Mouse (Mus musculus) CH12.LX (cell line): Measurements from ENCODE around the gene Bmpr2. TPM values are rescaled to one million over a fixed set of nuclear protein-coding genes. Genes with fewer than 3 reads are reported as not detected.

Experiments
- DNase-seq: peaks from one replicate; pipeline ENCODE4 v3.0.0-alpha.2; 2013; ENCODE audit errors: extremely low read depth
- H3K27ac ChIP-seq: 2 replicates; pipeline ENCODE4 v1.5.1; 2012; ENCODE audit warnings: low read depth, mild to moderate bottlenecking, control low read depth, moderate library complexity; ENCODE audit not compliant: insufficient read depth
- H3K27me3 ChIP-seq: replicated peaks from 2 replicates; pipeline ENCODE3; 2012; ENCODE audit warnings: inconsistent platforms
- H3K36me3 ChIP-seq, 2 experiments: replicated peaks in 1 of 2; 2 replicates each; pipeline versions ENCODE3 to v1.6.1; 2012; ENCODE audit warnings: inconsistent platforms in 1 of 2, low read length in 1 of 2, mild to moderate bottlenecking in 1 of 2, mixed read lengths in 1 of 2, moderate library complexity in 1 of 2; ENCODE audit not compliant: control insufficient read depth in 1 of 2, insufficient read depth in 1 of 2
- H3K4me1 ChIP-seq, 2 experiments: 2 replicates each; pipeline ENCODE4 v1.6.1; 2012; ENCODE audit warnings: inconsistent platforms in 1 of 2, moderate library complexity in 1 of 2; ENCODE audit not compliant: insufficient read depth in 2 of 2, control insufficient read depth in 1 of 2
- H3K4me2 ChIP-seq: 2 replicates; pipeline ENCODE4 v1.6.1; 2012; ENCODE audit warnings: low read depth, mild to moderate bottlenecking, control low read depth; ENCODE audit not compliant: poor library complexity, insufficient read depth, severe bottlenecking
- H3K4me3 ChIP-seq, 3 experiments: fragments of 150-350 bp in 1 of 3; sonication (generic) in 1 of 3; replicated peaks in 1 of 3; 2 replicates each; pipeline versions ENCODE3 to v1.5.1; 2011 to 2012; ENCODE audit warnings: low read depth in 2 of 3, low read length in 2 of 3, mild to moderate bottlenecking in 2 of 3, moderate library complexity in 2 of 3, control low read depth in 1 of 3, improper control_type of control experiment in 1 of 3, inconsistent platforms in 1 of 3, mixed read lengths in 1 of 3; ENCODE audit not compliant: poor library complexity in 1 of 3
- H3K79me2 ChIP-seq: replicated peaks from 2 replicates; pipeline ENCODE4 v1.6.1; 2012; ENCODE audit warnings: mild to moderate bottlenecking, moderate library complexity; ENCODE audit not compliant: control insufficient read depth, poor library complexity, insufficient read depth, severe bottlenecking; ENCODE audit errors: extremely low read depth
- H3K9ac ChIP-seq: 2 replicates; pipeline ENCODE4 v1.6.1; 2012; ENCODE audit warnings: low read depth, mild to moderate bottlenecking, control low read depth, moderate library complexity; ENCODE audit not compliant: insufficient read depth
- H3K9me3 ChIP-seq: replicated peaks from 2 replicates; pipeline ENCODE3; 2012; ENCODE audit warnings: low read length, inconsistent platforms, mixed read lengths
- CHD2 ChIP-seq: IDR thresholded peaks from 2 replicates; pipeline ENCODE4 v1.6.1; 2011; ENCODE audit warnings: low read length, improper control_type of control experiment
- E2F4 ChIP-seq: IDR thresholded peaks from 2 replicates; pipeline ENCODE4 v1.6.1; 2011; ENCODE audit warnings: low read depth, low read length, improper control_type of control experiment; ENCODE audit not compliant: insufficient replicate concordance
- ELF1 ChIP-seq: IDR thresholded peaks from 2 replicates; pipeline ENCODE4 v1.6.1; 2014; ENCODE audit warnings: low read depth, mild to moderate bottlenecking, inconsistent platforms, low read length, improper control_type of control experiment
- EP300 ChIP-seq: IDR thresholded peaks from 2 replicates; pipeline ENCODE4 v1.6.1; 2011; ENCODE audit warnings: low read length, improper control_type of control experiment
- KAT2A ChIP-seq: IDR thresholded peaks from 2 replicates; pipeline ENCODE4 v1.6.1; 2012; ENCODE audit warnings: low read length, improper control_type of control experiment, inconsistent platforms; ENCODE audit not compliant: insufficient replicate concordance
- MXI1 ChIP-seq: IDR thresholded peaks from 2 replicates; pipeline ENCODE4 v1.6.1; 2011; ENCODE audit warnings: mild to moderate bottlenecking, low read depth, low read length, improper control_type of control experiment
- MYC ChIP-seq: IDR thresholded peaks from 2 replicates; pipeline ENCODE4 v1.6.1; 2011; ENCODE audit warnings: low read depth, mild to moderate bottlenecking, improper control_type of control experiment, low read length
- NRF1 ChIP-seq: IDR thresholded peaks from 2 replicates; pipeline ENCODE4 v1.6.1; 2014; ENCODE audit warnings: low read depth, mild to moderate bottlenecking, inconsistent platforms, low read length, improper control_type of control experiment, moderate library complexity
- PAX5 ChIP-seq: IDR thresholded peaks from 2 replicates; pipeline ENCODE4 v1.6.1; 2012; ENCODE audit warnings: low read length, inconsistent platforms, mixed read lengths
- RAD21 ChIP-seq: IDR thresholded peaks from 2 replicates; pipeline ENCODE4 v1.6.1; 2011; ENCODE audit warnings: low read depth, mild to moderate bottlenecking, low read length, improper control_type of control experiment, moderate library complexity
- SIN3A ChIP-seq: IDR thresholded peaks from 2 replicates; pipeline ENCODE4 v1.6.1; 2012; ENCODE audit warnings: low read length, improper control_type of control experiment, inconsistent platforms
- SMC3 ChIP-seq: IDR thresholded peaks from 2 replicates; pipeline ENCODE4 v1.6.1; 2011; ENCODE audit warnings: low read depth, low read length, improper control_type of control experiment
- UBTF ChIP-seq: IDR thresholded peaks from 2 replicates; pipeline ENCODE4 v1.6.1; 2012; ENCODE audit warnings: low read depth, mild to moderate bottlenecking, inconsistent platforms, low read length, improper control_type of control experiment, moderate library complexity
- ZKSCAN1 ChIP-seq: IDR thresholded peaks from 2 replicates; pipeline ENCODE4 v1.6.1; 2012; ENCODE audit warnings: low read depth, inconsistent platforms, low read length, improper control_type of control experiment, borderline replicate concordance
- dilution Hi-C: fragments of 300-500 bp; cut with MboI; formaldehyde crosslinking; loops from 2 replicates; pipeline ENCODE4 v1.14.3; 2020; ENCODE audit warnings: low sequenced_read_pairs; ENCODE audit not compliant: extremely low pct_unique_long_range_greater_than_20kb, extremely low pct_ligation_motif_present
- in situ Hi-C: fragments of 300-500 bp; cut with MboI; formaldehyde crosslinking; loops from 3 replicates; pipeline ENCODE4 v1.14.3; 2019; ENCODE audit warnings: low sequenced_read_pairs, low pct_ligation_motif_present, low pct_unique_long_range_greater_than_20kb, mixed read lengths
- polyA plus RNA-seq: library from polyadenylated mRNA; unstranded; fragments of >175 nt; gene quantifications from 2 replicates; pipeline ENCODE4 v1.2.1, GENCODE M21; 2012; ENCODE audit warnings: low read depth; ENCODE audit not compliant: insufficient read length
- total RNA-seq, 2 experiments: library from RNA; depleted of rRNA; stranded (reverse); fragments of 300-350 nt in 1 of 2; fragments of >200 nt in 1 of 2; gene quantifications; 2 replicates each; pipeline ENCODE4 v1.2.3; 2012 to 2014

Bmpr2 gene
- total and polyA plus RNA-seq, 3 experiments = 3.6 to 5.0 (median 4.7) TPM

DNA sequence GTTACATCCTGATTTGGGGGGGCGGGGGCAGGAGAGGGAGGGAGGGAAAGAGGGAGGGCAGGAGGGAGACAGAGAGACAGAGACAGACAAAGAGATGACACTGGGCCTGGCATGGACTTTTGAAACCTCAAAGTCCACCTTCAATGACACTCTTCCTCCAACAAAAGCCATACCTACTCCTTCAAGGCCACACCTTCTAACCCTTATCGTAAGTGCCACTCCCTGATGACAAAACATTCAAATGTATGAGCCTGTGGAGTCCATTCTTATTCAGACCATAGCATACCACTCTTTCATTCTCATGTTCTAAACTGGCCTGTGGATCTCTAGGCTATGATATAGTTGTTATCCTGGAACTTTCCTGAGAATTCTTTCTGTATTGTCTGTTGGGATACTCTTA is 161.2 kb downstream of the Bmpr2 start:
- H3K27ac ChIP-seq = no peak overlapping the region
- H3K27me3 ChIP-seq = no peaks in the 10 kb centered on the region
- peaks cover 0 to 4% of the 10 kb centered on the region in 2 experiments; a peak in 1 of 4 replicates for H3K4me1 ChIP-seq
- H3K4me2 ChIP-seq = no peak overlapping the region
- peaks cover 3% of the 10 kb centered on the region for H3K9me3 ChIP-seq
- no peak overlapping the region for H3K4me3 ChIP-seq
- peaks cover 0 to 4% of the 10 kb centered on the region in 2 experiments for H3K36me3 ChIP-seq
- DNase-seq = no peak
- in situ Hi-C loops (no loop called here), dilution Hi-C loops (no loop called here)
- H3K79me2 ChIP-seq = 0 out of 2 replicates have a peak, but pooled peaks cover 2% of the 10 kb centered on the region
- no peak overlapping the region for H3K9ac ChIP-seq
- TF ChIP-seq UBTF = no peak
- TF ChIP-seq MYC = no peak
- TF ChIP-seq MXI1 = no peak
- no peak for TF ChIP-seq EP300
- no peak for TF ChIP-seq CHD2

DNA sequence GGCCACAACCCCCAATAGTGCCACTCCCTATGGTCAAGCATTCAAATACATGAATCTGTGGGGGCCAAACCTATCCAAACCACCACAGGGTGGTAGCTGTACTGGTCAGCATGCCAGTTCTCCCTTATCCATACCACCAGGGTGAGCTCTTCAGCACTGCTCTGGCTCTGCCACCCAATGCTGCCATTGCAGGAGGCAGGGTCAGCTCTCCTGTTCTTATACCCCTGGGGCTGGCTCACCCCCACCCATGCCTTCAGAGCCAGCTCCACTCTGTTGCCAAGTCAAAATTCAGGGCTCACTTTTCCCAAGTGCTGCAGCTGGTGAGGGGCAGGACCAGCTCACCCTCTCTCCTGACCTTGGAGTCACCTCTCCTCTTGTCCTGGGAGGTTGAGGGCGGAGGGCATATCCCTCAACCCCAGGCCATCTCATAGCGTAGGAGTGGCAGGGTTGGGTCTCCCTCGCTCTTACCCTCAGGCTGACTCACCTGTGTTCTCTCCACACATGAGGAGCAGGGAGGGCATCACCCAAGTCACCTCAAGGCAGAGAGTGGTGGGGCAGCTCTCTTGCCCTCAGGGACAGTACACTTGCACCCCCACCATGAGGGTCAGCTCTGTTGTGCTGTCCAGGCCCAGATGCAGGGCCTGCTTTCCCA is 162.9 kb downstream of the Bmpr2 start:
- no peak for TF ChIP-seq RAD21
- TF ChIP-seq ELF1 = no peak
- TF ChIP-seq, all 38 proteins: peak for 0
- dilution Hi-C loops (no loop called here), in situ Hi-C loops (no loop called here)
- no peak overlapping the region for H3K4me3 ChIP-seq
- 0 out of 2 replicates have a peak, but pooled peaks cover 2% of the 10 kb centered on the region for H3K79me2 ChIP-seq
- peaks cover 0 to 4% of the 10 kb centered on the region in 2 experiments; a peak in 1 of 4 replicates for H3K4me1 ChIP-seq
- H3K9me3 ChIP-seq = peaks cover 3% of the 10 kb centered on the region
- peaks cover 0 to 4% of the 10 kb centered on the region in 2 experiments for H3K36me3 ChIP-seq
- H3K27ac ChIP-seq = no peak overlapping the region
- no peaks in the 10 kb centered on the region for H3K27me3 ChIP-seq
- H3K4me2 ChIP-seq = no peak overlapping the region
- DNase-seq = no peak
- no peak overlapping the region for H3K9ac ChIP-seq

DNA sequence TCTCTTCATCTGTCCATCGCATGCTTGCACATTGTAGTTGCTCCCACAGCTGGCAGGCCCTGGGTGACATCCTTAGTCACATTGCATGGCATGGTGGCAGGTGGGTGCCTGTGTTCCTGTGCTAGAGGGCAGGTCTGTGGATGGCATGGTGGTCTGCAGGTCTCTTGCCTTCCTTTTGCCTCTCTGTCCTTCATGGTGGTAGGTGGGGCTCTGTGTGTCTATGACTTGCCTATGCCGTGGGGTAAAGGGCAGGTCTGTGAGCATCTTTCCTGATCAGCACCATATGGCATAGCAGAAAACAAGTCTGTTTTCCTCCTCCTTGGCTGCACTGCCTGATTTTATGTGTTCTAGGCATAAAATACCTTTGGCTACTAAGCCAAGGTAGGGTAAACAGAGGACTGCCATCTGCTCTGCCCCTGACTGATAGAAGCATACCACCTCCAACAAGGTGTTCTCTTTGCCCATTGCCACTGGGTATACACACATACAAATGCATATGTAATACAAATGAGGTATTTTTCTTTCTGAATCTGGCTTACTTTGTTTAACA is 164.0 kb downstream of the Bmpr2 start:
- in situ Hi-C loops = no loop called here
- dilution Hi-C loops = no loop called here
- peaks cover 0 to 4% of the 10 kb centered on the region in 2 experiments for H3K36me3 ChIP-seq
- no peaks in the 10 kb centered on the region for H3K27me3 ChIP-seq
- TF ChIP-seq SIN3A = no peak
- TF ChIP-seq ZKSCAN1 = no peak
- TF ChIP-seq PAX5 = no peak
- no peak for TF ChIP-seq MXI1
- TF ChIP-seq NRF1 = no peak
- no peak for TF ChIP-seq MYC
- TF ChIP-seq E2F4 = no peak
- no peak for TF ChIP-seq SMC3
- no peak for TF ChIP-seq KAT2A
- H3K27ac ChIP-seq = no peak overlapping the region
- peaks cover 3% of the 10 kb centered on the region for H3K9me3 ChIP-seq
- no peak overlapping the region for H3K4me2 ChIP-seq
- H3K9ac ChIP-seq = no peak overlapping the region
- peaks cover 0 to 4% of the 10 kb centered on the region in 2 experiments; a peak in 1 of 4 replicates for H3K4me1 ChIP-seq
- H3K4me3 ChIP-seq = no peak overlapping the region
- H3K79me2 ChIP-seq = 0 out of 2 replicates have a peak, but pooled peaks cover 2% of the 10 kb centered on the region
- no peak for DNase-seq
